Mouse (Mus musculus) lung, postnatal 25 days (tissue): Measurements from ENCODE around the gene Apon.
"Not testable (repeated sequence)": the region's sequence is repeated elsewhere in the genome, so short reads cannot be mapped to it uniquely, and the experiment has no call there.

Source experiments
- DNase-seq: peaks from one replicate; pipeline ENCODE4 v3.0.0; 2022; ENCODE audit warnings: low spot score

Gene Apon

DNA sequence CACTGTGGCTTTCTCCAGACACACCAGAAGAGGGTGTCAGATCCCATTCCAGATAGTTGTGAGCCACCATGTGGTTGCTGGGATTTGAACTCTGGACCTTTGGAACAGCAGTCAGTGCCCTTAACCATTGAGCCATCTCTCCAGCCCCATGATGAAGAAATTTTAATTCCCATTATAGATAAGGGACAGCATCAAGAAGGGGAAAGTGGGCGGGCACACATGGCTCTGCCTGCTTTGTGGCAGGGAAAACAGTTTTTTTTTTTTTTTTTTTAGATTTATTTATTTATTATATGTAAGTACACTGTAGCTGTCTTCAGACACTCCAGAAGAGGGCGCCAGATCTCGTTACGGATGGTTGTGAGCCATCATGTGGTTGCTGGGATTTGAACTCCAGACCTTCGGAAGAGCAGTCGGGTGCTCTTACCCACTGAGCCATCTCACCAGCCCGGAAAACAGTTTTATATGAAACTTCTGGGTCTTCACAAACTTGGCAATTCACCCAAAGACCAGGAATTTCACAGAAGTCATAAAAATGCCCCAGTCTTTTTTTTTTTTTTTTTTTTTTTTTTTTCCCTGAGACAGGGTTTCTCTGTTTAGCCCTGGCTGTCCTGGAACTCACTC lies 19.0 kb downstream of the Apon start:
- DNase-seq: not testable (repeated sequence)

DNA sequence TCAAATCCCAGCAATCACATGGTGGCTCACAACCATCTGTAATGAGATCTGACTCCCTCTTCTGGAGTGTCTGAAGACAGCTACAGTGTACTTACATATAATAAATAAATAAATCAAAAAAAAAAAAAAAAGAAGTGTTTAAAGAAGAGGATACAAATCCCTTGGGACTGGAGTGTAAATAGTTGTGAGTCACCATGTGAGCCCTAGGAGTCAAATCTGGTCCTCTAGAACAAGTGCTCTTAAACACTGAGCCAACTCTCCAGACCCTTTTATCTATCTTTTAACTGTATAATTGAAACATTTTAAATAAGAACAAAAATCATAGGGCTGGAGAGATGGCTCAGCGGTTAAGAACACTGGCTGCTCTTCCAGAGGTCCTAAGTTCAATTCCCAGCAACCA lies 21.5 kb downstream of the Apon start:
- DNase-seq: not testable (repeated sequence)

- no peak for DNase-seq
These were observed 24.3 kb downstream of the Apon start for GRCm38 (mm10) chr10:128278158-128278557.

DNA sequence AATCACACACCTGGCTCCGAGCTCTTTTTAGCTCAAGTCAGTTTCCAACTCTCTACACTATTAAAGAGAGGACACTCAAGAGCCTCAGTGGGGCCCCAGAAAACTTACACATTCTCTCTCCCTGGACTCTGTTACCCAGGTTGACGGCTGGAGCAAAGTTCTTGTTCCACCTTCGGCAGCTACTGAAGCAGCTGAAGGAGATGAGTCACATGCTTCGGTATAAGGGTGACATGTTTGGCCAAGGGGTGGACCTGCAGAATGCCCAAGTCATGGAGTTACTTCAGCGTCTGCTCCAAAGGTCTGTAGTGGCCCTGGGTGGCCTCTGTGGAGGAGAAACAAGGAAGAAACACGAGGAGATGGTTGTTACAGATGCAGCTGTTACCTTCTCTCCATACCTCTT lies 27.0 kb downstream of the Apon start:
- DNase-seq: no peak

GRCm38 (mm10) chr10:128281682-128282081 lies 27.8 kb downstream of the Apon start:
- DNase-seq: no peak

DNA sequence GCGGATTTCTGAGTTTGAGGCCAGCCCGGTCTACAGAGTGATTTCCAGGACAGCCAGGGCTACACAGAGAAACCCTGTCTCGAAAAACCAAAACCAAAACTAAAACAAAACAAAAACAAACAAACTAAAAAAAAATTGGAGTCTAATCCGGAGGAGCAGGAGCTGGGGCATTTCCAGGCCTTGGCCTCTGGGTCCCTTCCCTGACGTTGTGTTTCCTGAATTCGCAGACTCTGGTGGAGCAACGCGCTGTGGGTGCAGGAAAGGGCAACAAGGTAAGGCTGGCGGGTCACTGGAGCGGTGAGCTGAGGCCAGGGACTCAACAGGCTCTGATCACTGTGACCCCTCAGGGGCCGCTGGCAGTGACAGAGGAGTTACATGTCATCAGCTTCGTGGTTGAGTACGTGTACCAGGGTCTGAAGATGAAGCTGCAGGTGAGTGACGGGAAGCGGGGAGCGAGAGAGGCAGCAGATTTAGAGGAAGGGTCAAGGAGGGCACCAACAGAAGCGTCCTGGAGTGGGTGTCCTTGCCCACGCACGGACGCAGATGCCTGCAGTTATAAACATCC lies 29.1 kb downstream of the Apon start:
- DNase-seq: no peak

DNA sequence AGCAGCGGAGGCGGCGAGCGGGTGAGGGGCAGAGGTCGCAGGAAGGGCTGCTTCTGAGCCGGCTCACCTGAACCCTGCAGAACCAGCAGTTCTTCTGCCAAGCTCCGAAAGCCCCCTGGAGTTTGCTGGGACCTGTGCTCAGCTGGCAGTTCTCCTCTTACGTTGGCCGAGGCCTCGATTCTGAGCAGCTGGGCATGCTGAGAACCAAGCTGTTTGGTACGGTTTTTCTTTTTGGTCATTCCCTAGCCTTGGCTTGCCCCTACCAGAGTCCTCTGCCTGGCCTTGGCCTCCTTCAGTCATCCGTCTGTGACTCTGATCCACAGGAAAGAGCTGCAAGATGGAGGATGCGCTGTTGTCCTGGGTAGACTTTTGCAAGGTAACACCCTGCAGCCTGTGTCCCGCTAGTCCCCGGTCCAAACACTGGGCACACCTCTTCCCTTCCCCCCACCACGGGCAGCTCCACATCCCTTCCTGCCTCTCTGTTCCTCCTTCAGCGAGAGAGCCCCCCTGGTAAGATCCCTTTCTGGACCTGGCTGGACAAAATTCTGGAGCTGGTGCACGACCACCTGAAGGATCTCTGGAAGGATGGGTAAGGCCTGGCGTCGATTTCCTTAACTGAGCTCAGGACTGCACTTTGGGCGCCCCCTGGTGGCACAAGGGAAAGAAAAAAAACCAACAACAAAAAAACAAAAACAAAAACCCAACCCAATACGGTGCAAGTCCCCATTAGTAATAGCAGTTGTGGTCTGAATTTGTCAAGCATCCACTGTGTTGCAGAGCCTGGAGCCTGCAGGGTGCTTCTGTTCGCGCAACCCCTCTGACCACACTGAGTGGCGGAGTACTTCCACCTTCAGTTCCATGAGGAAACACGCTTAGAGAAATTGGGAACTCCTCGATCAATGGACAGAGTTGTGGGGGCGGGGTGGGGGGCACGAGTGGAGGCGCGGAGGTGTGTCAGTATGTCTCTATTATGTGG lies 30.0 kb downstream of the Apon start:
- DNase-seq: peak; percentile 49

GRCm38 (mm10) chr10:128290594-128290993 lies 36.7 kb downstream of the Apon start:
- not testable (repeated sequence) for DNase-seq

- DNase-seq: no peak
These were observed 42.6 kb downstream of the Apon start for GRCm38 (mm10) chr10:128296370-128297090.

- DNase-seq: no peak
These were observed 43.3 kb downstream of the Apon start for GRCm38 (mm10) chr10:128297221-128297620.

- DNase-seq: no peak
These were observed 43.7 kb downstream of the Apon start for GRCm38 (mm10) chr10:128297622-128298021.

DNA sequence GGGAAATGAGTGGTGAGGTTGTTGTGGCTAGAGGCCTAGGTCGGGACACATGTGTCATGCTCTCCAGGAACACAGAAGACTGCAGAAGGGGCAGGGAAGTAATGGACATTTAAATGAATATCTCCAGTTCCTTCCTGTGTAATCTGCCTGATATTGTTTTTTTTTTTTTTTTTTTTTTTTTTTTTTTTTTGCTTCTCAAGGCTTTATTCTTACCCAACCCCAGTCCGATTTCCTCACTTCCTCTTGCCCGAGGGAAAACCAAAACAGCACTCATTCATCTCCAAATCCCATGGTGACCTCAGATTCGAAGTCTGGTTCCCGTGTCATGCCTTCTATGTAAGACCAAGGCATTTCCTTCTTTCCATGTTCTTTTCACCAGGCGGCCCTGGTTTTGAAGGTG lies 44.3 kb downstream of the Apon start:
- DNase-seq: no peak

GRCm38 (mm10) chr10:128298702-128299171 lies 44.8 kb downstream of the Apon start, which contains the start of gene Il23a:
Gene Il23a (minus strand): TSS chr10:128298752.
- no peak for DNase-seq

- DNase-seq: no peak
These were observed 48.5 kb downstream of the Apon start for GRCm38 (mm10) chr10:128302357-128302756.

DNA sequence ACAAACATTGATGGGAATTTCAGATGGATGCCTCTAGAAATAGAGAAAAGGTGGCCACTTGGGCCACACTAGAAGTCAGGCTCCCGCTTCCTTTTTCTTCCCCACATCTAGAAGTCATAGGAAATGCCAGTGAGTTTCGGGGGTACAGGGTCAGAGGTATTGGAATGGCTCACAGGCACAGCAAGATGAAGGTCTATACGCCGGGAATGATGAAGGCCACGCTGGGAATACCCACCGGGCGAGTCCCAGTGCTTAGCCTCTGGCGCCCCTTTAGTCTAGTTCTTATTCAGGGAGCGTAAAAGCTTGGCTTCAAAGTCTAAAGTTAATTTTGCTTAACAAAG lies 48.9 kb downstream of the Apon start:
- no peak for DNase-seq

DNA sequence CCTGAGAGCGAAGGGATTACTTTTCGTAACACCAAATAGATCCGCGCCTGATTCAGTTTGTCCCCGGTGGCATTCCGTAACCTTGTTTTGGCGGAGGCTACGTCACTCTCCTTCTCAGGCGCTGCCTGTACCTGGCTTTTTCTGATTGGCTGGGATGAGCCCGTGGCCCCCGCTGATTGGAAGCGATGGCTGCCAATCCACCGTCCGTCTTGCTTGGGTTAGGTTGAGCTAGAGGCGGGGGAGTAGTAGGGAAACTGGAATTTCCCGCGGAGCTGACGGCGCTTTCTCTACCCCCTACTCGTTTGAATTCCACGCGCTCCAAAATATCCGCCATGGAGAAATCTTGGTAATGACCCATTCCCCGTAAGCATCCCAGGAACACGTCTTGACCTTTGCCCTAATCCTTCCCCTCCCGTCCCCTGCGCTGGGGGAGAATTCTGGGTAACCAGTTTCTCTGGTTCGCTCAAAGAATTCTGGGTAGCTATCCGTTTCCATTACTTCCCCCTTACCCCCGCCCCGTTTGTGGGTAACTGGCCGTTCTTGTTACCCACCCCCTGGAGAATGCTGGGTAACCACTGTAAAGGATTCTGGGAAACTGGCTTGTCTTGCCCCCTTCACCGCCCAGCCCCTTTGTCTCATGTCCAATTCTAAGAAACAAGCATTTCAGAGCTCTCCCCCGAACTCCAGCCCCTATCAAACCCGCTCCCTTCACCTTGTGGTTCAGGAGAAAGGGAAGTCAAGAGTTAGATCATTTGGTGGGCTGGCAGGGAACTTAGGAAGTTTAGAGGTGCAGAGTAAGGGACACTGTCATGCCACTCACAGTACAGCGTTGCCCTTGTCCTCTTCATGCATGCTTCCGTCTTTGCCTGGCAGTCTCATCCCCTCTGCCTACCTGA lies 49.5 kb downstream of the Apon start, which contains the start of gene Pan2:
Gene Pan2 (plus strand): TSS at position 210 of the 896 bp plus-strand sequence.
- DNase-seq: peak; percentile 100
